Mouse (Mus musculus) CH12.LX (cell line): Measurements from ENCODE around the gene Gpr39. TPM values are rescaled to one million over a fixed set of nuclear protein-coding genes. Genes with fewer than 3 reads are reported as not detected.

Experiments
- DNase-seq: peaks from one replicate; pipeline ENCODE4 v3.0.0-alpha.2; 2013; ENCODE audit errors: extremely low read depth
- H3K27ac ChIP-seq: 2 replicates; pipeline ENCODE4 v1.5.1; 2012; ENCODE audit warnings: low read depth, mild to moderate bottlenecking, control low read depth, moderate library complexity; ENCODE audit not compliant: insufficient read depth
- H3K27me3 ChIP-seq: replicated peaks from 2 replicates; pipeline ENCODE3; 2012; ENCODE audit warnings: inconsistent platforms
- H3K36me3 ChIP-seq, 2 experiments: replicated peaks in 1 of 2; 2 replicates each; pipeline versions ENCODE3 to v1.6.1; 2012; ENCODE audit warnings: inconsistent platforms in 1 of 2, low read length in 1 of 2, mild to moderate bottlenecking in 1 of 2, mixed read lengths in 1 of 2, moderate library complexity in 1 of 2; ENCODE audit not compliant: control insufficient read depth in 1 of 2, insufficient read depth in 1 of 2
- H3K4me1 ChIP-seq, 2 experiments: 2 replicates each; pipeline ENCODE4 v1.6.1; 2012; ENCODE audit warnings: inconsistent platforms in 1 of 2, moderate library complexity in 1 of 2; ENCODE audit not compliant: insufficient read depth in 2 of 2, control insufficient read depth in 1 of 2
- H3K4me2 ChIP-seq: 2 replicates; pipeline ENCODE4 v1.6.1; 2012; ENCODE audit warnings: low read depth, mild to moderate bottlenecking, control low read depth; ENCODE audit not compliant: poor library complexity, insufficient read depth, severe bottlenecking
- H3K4me3 ChIP-seq, 3 experiments: fragments of 150-350 bp in 1 of 3; sonication (generic) in 1 of 3; replicated peaks in 1 of 3; 2 replicates each; pipeline versions ENCODE3 to v1.5.1; 2011 to 2012; ENCODE audit warnings: low read depth in 2 of 3, low read length in 2 of 3, mild to moderate bottlenecking in 2 of 3, moderate library complexity in 2 of 3, control low read depth in 1 of 3, improper control_type of control experiment in 1 of 3, inconsistent platforms in 1 of 3, mixed read lengths in 1 of 3; ENCODE audit not compliant: poor library complexity in 1 of 3
- H3K79me2 ChIP-seq: replicated peaks from 2 replicates; pipeline ENCODE4 v1.6.1; 2012; ENCODE audit warnings: mild to moderate bottlenecking, moderate library complexity; ENCODE audit not compliant: control insufficient read depth, poor library complexity, insufficient read depth, severe bottlenecking; ENCODE audit errors: extremely low read depth
- H3K9ac ChIP-seq: 2 replicates; pipeline ENCODE4 v1.6.1; 2012; ENCODE audit warnings: low read depth, mild to moderate bottlenecking, control low read depth, moderate library complexity; ENCODE audit not compliant: insufficient read depth
- H3K9me3 ChIP-seq: replicated peaks from 2 replicates; pipeline ENCODE3; 2012; ENCODE audit warnings: low read length, inconsistent platforms, mixed read lengths
- ELF1 ChIP-seq: IDR thresholded peaks from 2 replicates; pipeline ENCODE4 v1.6.1; 2014; ENCODE audit warnings: low read depth, mild to moderate bottlenecking, inconsistent platforms, low read length, improper control_type of control experiment
- EP300 ChIP-seq: IDR thresholded peaks from 2 replicates; pipeline ENCODE4 v1.6.1; 2011; ENCODE audit warnings: low read length, improper control_type of control experiment
- ETS1 ChIP-seq: conservative IDR thresholded peaks from 2 replicates; pipeline ENCODE4 v1.6.1; 2012; ENCODE audit warnings: low read depth, mild to moderate bottlenecking, inconsistent platforms, low read length, improper control_type of control experiment, moderate library complexity
- IRF4 ChIP-seq: IDR thresholded peaks from 2 replicates; pipeline ENCODE4 v1.6.1; 2014; ENCODE audit warnings: low read depth, mild to moderate bottlenecking, inconsistent platforms, low read length, improper control_type of control experiment
- JUND ChIP-seq: conservative IDR thresholded peaks from 2 replicates; pipeline ENCODE4 v1.6.1; 2011; ENCODE audit warnings: low read depth, low read length, improper control_type of control experiment
- KAT2A ChIP-seq: IDR thresholded peaks from 2 replicates; pipeline ENCODE4 v1.6.1; 2012; ENCODE audit warnings: low read length, improper control_type of control experiment, inconsistent platforms; ENCODE audit not compliant: insufficient replicate concordance
- MAFK ChIP-seq: IDR thresholded peaks from 2 replicates; pipeline ENCODE4 v1.6.1; 2011; ENCODE audit warnings: low read length, improper control_type of control experiment; ENCODE audit not compliant: insufficient replicate concordance
- MXI1 ChIP-seq: IDR thresholded peaks from 2 replicates; pipeline ENCODE4 v1.6.1; 2011; ENCODE audit warnings: mild to moderate bottlenecking, low read depth, low read length, improper control_type of control experiment
- MYC ChIP-seq: IDR thresholded peaks from 2 replicates; pipeline ENCODE4 v1.6.1; 2011; ENCODE audit warnings: low read depth, mild to moderate bottlenecking, improper control_type of control experiment, low read length
- PAX5 ChIP-seq: IDR thresholded peaks from 2 replicates; pipeline ENCODE4 v1.6.1; 2012; ENCODE audit warnings: low read length, inconsistent platforms, mixed read lengths
- POLR2A ChIP-seq: IDR thresholded peaks from 2 replicates; pipeline ENCODE4 v1.6.1; 2011; ENCODE audit warnings: low read depth, mild to moderate bottlenecking, improper control_type of control experiment, low read length
- POLR2AphosphoS2 ChIP-seq: IDR thresholded peaks from 2 replicates; pipeline ENCODE4 v1.6.1; 2011; ENCODE audit warnings: low read depth, low read length, improper control_type of control experiment
- RCOR1 ChIP-seq: conservative IDR thresholded peaks from 2 replicates; pipeline ENCODE4 v1.6.1; 2012; ENCODE audit warnings: low read depth, mild to moderate bottlenecking, inconsistent platforms, low read length, improper control_type of control experiment
- SIN3A ChIP-seq: IDR thresholded peaks from 2 replicates; pipeline ENCODE4 v1.6.1; 2012; ENCODE audit warnings: low read length, improper control_type of control experiment, inconsistent platforms
- UBTF ChIP-seq: IDR thresholded peaks from 2 replicates; pipeline ENCODE4 v1.6.1; 2012; ENCODE audit warnings: low read depth, mild to moderate bottlenecking, inconsistent platforms, low read length, improper control_type of control experiment, moderate library complexity
- ZC3H11A ChIP-seq: IDR thresholded peaks from 2 replicates; pipeline ENCODE4 v1.6.1; 2012; ENCODE audit warnings: low read depth, mild to moderate bottlenecking, inconsistent platforms, low read length, improper control_type of control experiment
- ZKSCAN1 ChIP-seq: IDR thresholded peaks from 2 replicates; pipeline ENCODE4 v1.6.1; 2012; ENCODE audit warnings: low read depth, inconsistent platforms, low read length, improper control_type of control experiment, borderline replicate concordance
- ZMIZ1 ChIP-seq: IDR thresholded peaks from 2 replicates; pipeline ENCODE4 v1.6.1; 2012; ENCODE audit warnings: low read depth, mild to moderate bottlenecking, inconsistent platforms, low read length, improper control_type of control experiment
- dilution Hi-C: fragments of 300-500 bp; cut with MboI; formaldehyde crosslinking; loops from 2 replicates; pipeline ENCODE4 v1.14.3; 2020; ENCODE audit warnings: low sequenced_read_pairs; ENCODE audit not compliant: extremely low pct_unique_long_range_greater_than_20kb, extremely low pct_ligation_motif_present
- in situ Hi-C: fragments of 300-500 bp; cut with MboI; formaldehyde crosslinking; loops from 3 replicates; pipeline ENCODE4 v1.14.3; 2019; ENCODE audit warnings: low sequenced_read_pairs, low pct_ligation_motif_present, low pct_unique_long_range_greater_than_20kb, mixed read lengths
- polyA plus RNA-seq: library from polyadenylated mRNA; unstranded; fragments of >175 nt; gene quantifications from 2 replicates; pipeline ENCODE4 v1.2.1, GENCODE M21; 2012; ENCODE audit warnings: low read depth; ENCODE audit not compliant: insufficient read length
- total RNA-seq, 2 experiments: library from RNA; depleted of rRNA; stranded (reverse); fragments of 300-350 nt in 1 of 2; fragments of >200 nt in 1 of 2; gene quantifications; 2 replicates each; pipeline ENCODE4 v1.2.3; 2012 to 2014

The Gpr39 gene
- total and polyA plus RNA-seq, 3 experiments = not detected

- Histone ChIP-seq H3K4me1 (0 out of 4 replicates have a peak, but pooled peaks cover 0 to 3% of the 10 kb centered on the region in 2 experiments), H3K4me2 (no peak overlapping the region), H3K27me3 (peaks cover 37% of the 10 kb centered on the region), H3K27ac (no peak overlapping the region), H3K4me3 (no peak overlapping the region), H3K9ac (no peak overlapping the region), H3K9me3 (peaks cover 2% of the 10 kb centered on the region), H3K79me2 (no peaks in the 10 kb centered on the region), H3K36me3 (no peaks in the 10 kb centered on the region)
- no peak for DNase-seq
- no peak for TF ChIP-seq MYC
- no peak for TF ChIP-seq KAT2A
- no peak for TF ChIP-seq IRF4
- TF ChIP-seq JUND = no peak
- in situ Hi-C loops = no loop called here
- dilution Hi-C loops = no loop called here
These were observed 14.1 kb upstream of the Gpr39 start for GRCm38 (mm10) chr1:125662660-125663059.

- no peak for DNase-seq
- Histone ChIP-seq H3K27ac (no peak overlapping the region), H3K4me1 (0 out of 4 replicates have a peak, but pooled peaks cover 0 to 3% of the 10 kb centered on the region in 2 experiments), H3K9me3 (peaks cover 2% of the 10 kb centered on the region), H3K79me2 (no peaks in the 10 kb centered on the region), H3K27me3 (peaks cover 38% of the 10 kb centered on the region), H3K4me2 (peak overlapping the region; percentile 50; the same call in 1 of the 2 replicates), H3K36me3 (no peaks in the 10 kb centered on the region), H3K9ac (no peak overlapping the region), H3K4me3 (no peak overlapping the region)
- TF ChIP-seq KAT2A (no peak), RCOR1 (no peak), MXI1 (no peak), PAX5 (no peak), POLR2AphosphoS2 (no peak), JUND (no peak), ZKSCAN1 (no peak), MYC (no peak), ELF1 (no peak), MAFK (no peak), EP300 (no peak), POLR2A (no peak), ZC3H11A (no peak), ZMIZ1 (no peak)
- in situ Hi-C loops (no loop called here), dilution Hi-C loops (no loop called here)
These were observed 13.7 kb upstream of the Gpr39 start for GRCm38 (mm10) chr1:125663104-125663503.

GRCm38 (mm10) chr1:125665127-125665637 lies 11.6 kb upstream of the Gpr39 start:
- Histone ChIP-seq H3K4me2 (no peak overlapping the region), H3K9ac (no peak overlapping the region), H3K79me2 (no peaks in the 10 kb centered on the region), H3K9me3 (peaks cover 2% of the 10 kb centered on the region)
- dilution Hi-C loops = no loop called here
- TF ChIP-seq ELF1 (no peak), UBTF (no peak), PAX5 (no peak), ETS1 (no peak), SIN3A (no peak)
- TF ChIP-seq, all 38 proteins: peak for 0
- Histone ChIP-seq H3K27ac (no peak overlapping the region), H3K4me1 (0 out of 4 replicates have a peak, but pooled peaks cover 0 to 3% of the 10 kb centered on the region in 2 experiments), H3K4me3 (no peak overlapping the region), H3K27me3 (peaks cover 44% of the 10 kb centered on the region), H3K36me3 (no peaks in the 10 kb centered on the region)
- in situ Hi-C loops = no loop called here
- DNase-seq = no peak
